Mouse (Mus musculus) CD8-positive naive resting alpha-beta T cell, adult 2 months (primary cell): ENCODE results near the gene Hoxd4.
A peak's percentile ranks its signal among the peaks of the same experiment; 100 is the strongest.

Experiments
- DNase-seq, 2 experiments: peaks; one replicate each; pipeline ENCODE4 v3.0.0; 2022; ENCODE audit warnings: low read depth in 2 of 2, low spot score in 2 of 2

Hoxd4 gene

GRCm38 (mm10) chr2:74740311-74741091, 28.8 kb downstream of the Hoxd4 start:
- DNase-seq = no peak

- DNase-seq = no peak
Measured at GRCm38 (mm10) chr2:74741252-74741978, 29.7 kb downstream of the Hoxd4 start.

GRCm38 (mm10) chr2:74741979-74742277, 30.2 kb downstream of the Hoxd4 start:
- DNase-seq = no peak

GRCm38 (mm10) chr2:74745540-74746297, 34.0 kb downstream of the Hoxd4 start:
- DNase-seq = no peak

GRCm38 (mm10) chr2:74746298-74746921, 34.7 kb downstream of the Hoxd4 start:
- no peak for DNase-seq

GRCm38 (mm10) chr2:74747006-74747405, 35.3 kb downstream of the Hoxd4 start:
- no peak for DNase-seq

GRCm38 (mm10) chr2:74747661-74748141, 36.0 kb downstream of the Hoxd4 start:
- DNase-seq = no peak

GRCm38 (mm10) chr2:74748436-74748995, 36.8 kb downstream of the Hoxd4 start:
- no peak for DNase-seq

- DNase-seq = peak; percentile 43 to 59
Measured at GRCm38 (mm10) chr2:74749337-74750121, 37.8 kb downstream of the Hoxd4 start.

- DNase-seq = no peak
Measured at GRCm38 (mm10) chr2:74750731-74751250, 39.1 kb downstream of the Hoxd4 start.

GRCm38 (mm10) chr2:74751861-74752260, 40.1 kb downstream of the Hoxd4 start:
- DNase-seq = no peak

- DNase-seq = no peak
Measured at GRCm38 (mm10) chr2:74752431-74753174, 40.9 kb downstream of the Hoxd4 start.

- DNase-seq = no peak
Measured at GRCm38 (mm10) chr2:74753175-74753523, 41.4 kb downstream of the Hoxd4 start.

- DNase-seq = no peak
Measured at GRCm38 (mm10) chr2:74753711-74754110, 42.0 kb downstream of the Hoxd4 start.

- no peak for DNase-seq
Measured at GRCm38 (mm10) chr2:74760146-74760545, 48.4 kb downstream of the Hoxd4 start.

GRCm38 (mm10) chr2:74761941-74762340, 50.2 kb downstream of the Hoxd4 start:
- DNase-seq = no peak

GRCm38 (mm10) chr2:74762522-74763244, 51.0 kb downstream of the Hoxd4 start, which contains the start of gene Hoxd1:
Hoxd1 (plus strand) TSS chr2:74762980.
- DNase-seq = no peak

- DNase-seq = no peak
Measured at GRCm38 (mm10) chr2:74763245-74763735, 51.6 kb downstream of the Hoxd4 start.
